ENCODE assay signal across 8 mouse cellular contexts in the genomic region with DNA sequence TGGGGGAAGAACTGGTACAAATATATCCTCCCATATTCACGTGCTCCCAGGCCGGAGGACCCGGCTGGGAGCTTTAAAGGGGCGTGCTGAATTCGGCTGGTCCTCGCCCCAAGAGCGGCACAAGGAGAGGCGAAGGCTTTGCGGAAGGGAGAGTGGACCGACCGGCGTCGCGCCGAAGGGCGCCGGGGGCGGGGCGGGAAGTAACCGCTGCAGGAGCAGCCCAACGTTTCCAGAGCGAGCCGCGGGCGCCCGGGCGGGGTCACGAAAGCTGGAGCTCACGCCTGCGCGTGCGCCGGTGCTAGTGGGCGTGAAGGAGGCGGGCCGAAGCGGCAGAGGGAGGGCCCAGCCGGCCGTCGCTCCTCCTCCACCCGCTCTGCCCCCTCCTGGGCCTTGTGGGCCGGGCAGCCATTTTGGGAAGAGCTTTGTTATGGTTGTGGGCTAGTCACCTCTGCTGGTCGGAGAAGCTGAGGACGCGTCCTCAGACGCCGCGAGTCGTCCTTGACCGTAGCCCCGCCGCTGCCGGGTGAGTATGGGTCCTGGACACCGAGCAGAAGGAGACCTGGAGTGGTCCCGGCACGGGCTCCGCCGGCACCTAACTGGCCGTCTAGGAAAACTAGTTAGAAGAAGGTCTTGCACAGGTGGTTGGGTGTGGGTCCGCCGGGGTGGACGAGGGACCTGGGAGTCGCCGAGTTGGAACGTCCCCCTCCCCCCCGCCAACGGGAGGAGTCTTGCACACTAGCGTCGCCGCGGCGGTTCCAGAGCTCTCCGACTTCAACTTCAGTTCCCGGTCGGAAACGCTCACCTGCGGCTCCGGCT. TPM values are rescaled to one million over a fixed set of nuclear protein-coding genes. Genes with fewer than 3 reads are reported as not detected.
DNase-seq lines count a peak whose midpoint lies in the region; ATAC-seq lines count a peak whose summit lies in the region.

A gene (plus strand): TSS at position 353 of the 816 bp plus-strand sequence.

- peak within 1 kb of the TSS; percentile 98 for H3K4me3 ChIP-seq in brown adipose tissue, adult 24 weeks (ENCODE audit: insufficient read depth, low read depth, low read length)
- peak within 1 kb of the TSS; percentile 97 to 100 for H3K4me3 ChIP-seq in heart, embryonic 14.5 days (ENCODE audit: control insufficient read depth in 1 of 2, insufficient read depth in 1 of 2, low read depth in 1 of 2, low read length in 2 of 2)
- peak within 1 kb of the TSS; percentile 93 for H3K4me3 ChIP-seq in liver, embryonic 13.5 days (replicated peaks)
- peak within 1 kb of the TSS; percentile 72 for H3K4me3 ChIP-seq in stomach, embryonic 16.5 days (replicated peaks; ENCODE audit: low read length)

- H3K36me3 ChIP-seq in heart, embryonic 14.5 days (ENCODE audit: control insufficient read depth, insufficient read depth, low read length) = peaks cover 27% of the 10 kb centered on the region
- peaks cover 23% of the 10 kb centered on the region for H3K36me3 ChIP-seq in liver, embryonic 13.5 days
- no peaks in the 10 kb centered on the region for H3K36me3 ChIP-seq in stomach, embryonic 16.5 days (ENCODE audit: control insufficient read depth, insufficient read depth, low read length)

- no peaks in the 10 kb centered on the region for H3K27me3 ChIP-seq in heart, embryonic 14.5 days (ENCODE audit: control insufficient read depth, insufficient read depth, low read length)
- H3K27me3 ChIP-seq in liver, embryonic 13.5 days = no peaks in the 10 kb centered on the region
- H3K27me3 ChIP-seq in stomach, embryonic 16.5 days (ENCODE audit: control insufficient read depth, insufficient read depth, low read length) = no peaks in the 10 kb centered on the region

- peak within 1 kb of the TSS; percentile 98 for H3K27ac ChIP-seq in brown adipose tissue, adult 24 weeks (replicated peaks; ENCODE audit: low read depth, low read length)
- peak within 1 kb of the TSS; percentile 99 for H3K27ac ChIP-seq in heart, embryonic 14.5 days (replicated peaks in 1 of 2; ENCODE audit: control insufficient read depth in 1 of 2, insufficient read depth in 1 of 2, low read depth in 2 of 2, low read length in 2 of 2)
- peak within 1 kb of the TSS; percentile 97 for H3K27ac ChIP-seq in liver, embryonic 13.5 days
- H3K27ac ChIP-seq in stomach, embryonic 16.5 days (ENCODE audit: low read length) = peak within 1 kb of the TSS; percentile 99

- H3K4me2 ChIP-seq in heart, embryonic 14.5 days (ENCODE audit: low read length) = peak within 1 kb of the TSS; percentile 88
- peak within 1 kb of the TSS; percentile 88 for H3K4me2 ChIP-seq in liver, embryonic 13.5 days
- peak within 1 kb of the TSS; percentile 90 for H3K4me2 ChIP-seq in stomach, embryonic 16.5 days (ENCODE audit: low read depth, low read length)

- WGBS in heart, embryonic 14.5 days = under 1% methylated on average over 71 of the region's 78 CpGs
- under 1% methylated on average over 78 of the region's 78 CpGs for WGBS in liver, embryonic 13.5 days (ENCODE audit: insufficient replicate concordance)
- WGBS in stomach, embryonic 16.5 days = under 1% methylated on average over 75 of the region's 78 CpGs

- H3K9ac ChIP-seq in heart, embryonic 14.5 days (ENCODE audit: low read length) = peak within 1 kb of the TSS; percentile 96
- H3K9ac ChIP-seq in liver, embryonic 13.5 days = peak within 1 kb of the TSS; percentile 94
- H3K9ac ChIP-seq in stomach, embryonic 16.5 days (ENCODE audit: low read length) = peak within 1 kb of the TSS; percentile 87

- 0 out of 2 replicates have a peak, but pooled peaks cover 2% of the 10 kb centered on the region for H3K4me1 ChIP-seq in brown adipose tissue, adult 24 weeks (ENCODE audit: control insufficient read depth, insufficient read depth, insufficient read length, low read length)
- H3K4me1 ChIP-seq in heart, embryonic 14.5 days (ENCODE audit: control insufficient read depth in 2 of 2, insufficient read depth in 2 of 2, low read length in 2 of 2) = peaks cover 0 to 14% of the 10 kb centered on the region in 2 experiments; a peak in 2 of 4 replicates
- peaks cover 37% of the 10 kb centered on the region for H3K4me1 ChIP-seq in liver, embryonic 13.5 days (replicated peaks)
- H3K4me1 ChIP-seq in stomach, embryonic 16.5 days (ENCODE audit: control insufficient read depth, insufficient read depth, low read length) = 0 out of 2 replicates have a peak, but pooled peaks cover 4% of the 10 kb centered on the region

- no peaks in the 10 kb centered on the region for H3K9me3 ChIP-seq in heart, embryonic 14.5 days (ENCODE audit: control insufficient read depth, low read length)
- no peaks in the 10 kb centered on the region for H3K9me3 ChIP-seq in liver, embryonic 13.5 days (replicated peaks)
- no peaks in the 10 kb centered on the region for H3K9me3 ChIP-seq in stomach, embryonic 16.5 days (replicated peaks; ENCODE audit: control insufficient read depth, low read length)

- peak; percentile 98 for DNase-seq in CD4-positive, CD25-positive, alpha-beta regulatory T cell, adult 2 months (ENCODE audit: low read depth, low spot score)
- peak; percentile 88 for DNase-seq in fibroblast of lung, adult 2 months (ENCODE audit: low read depth)
- DNase-seq in kidney, postnatal 14 days = peak; percentile 99
- DNase-seq in liver, embryonic 13.5 days = peak; percentile 97
- peak; percentile 98 for DNase-seq in neural tube, embryonic 10.5 days (ENCODE audit: extremely low spot score, low spot score)

- peak; percentile 95 for ATAC-seq in heart, embryonic 14.5 days (ENCODE audit: insufficient number of reproducible peaks, insufficient read depth, low FRiP score, low read depth)
- peak; percentile 94 for ATAC-seq in liver, embryonic 13.5 days (ENCODE audit: low read depth)
- ATAC-seq in stomach, embryonic 16.5 days (ENCODE audit: insufficient read depth, low FRiP score) = peak; percentile 97

RNA-seq across cellular contexts. Expression of the gene that starts here (rescaled TPM):
- 47.5 and 53.5 TPM in 2 replicates for polyA plus RNA-seq in brown adipose tissue, adult 24 weeks (2012; ENCODE audit: insufficient read depth, insufficient read length, missing spikeins)
- polyA plus RNA-seq in heart, embryonic 14.5 days (2014; fragmentation: Nextera tagmentation; extraction: Ambion mirVana) = 38.3 and 39.9 TPM in 2 replicates
- polyA plus RNA-seq in liver, embryonic 13.5 days (2015; fragmentation: Nextera tagmentation; extraction: Ambion mirVana) = 12.8 and 18.4 TPM in 2 replicates
- polyA plus RNA-seq in stomach, embryonic 16.5 days (2015; fragmentation: Nextera tagmentation; extraction: Ambion mirVana) = 32.2 and 32.6 TPM in 2 replicates

Comparison
In these comparisons a context has a peak if more than half of its experiments do, and no peak if none do; other contexts are left out.
1. Peak in every context shown above with its lines: DNase-seq, ATAC-seq, H3K4me3 ChIP-seq and H3K27ac ChIP-seq.